Mouse (Mus musculus): ENCODE data around the gene Atxn1. TPM values are rescaled to one million over a fixed set of nuclear protein-coding genes. Genes with fewer than 3 reads are reported as not detected.

The Atxn1 gene
- polyA plus RNA-seq, 1 experiment from 2014 or later = 8.5 TPM

GRCm38 (mm10) chr13:45659813-45660212 is 305.0 kb downstream of the Atxn1 start:
- no peak overlapping the region for H3K27ac ChIP-seq
- no peaks in the 10 kb centered on the region for H3K27me3 ChIP-seq (replicated peaks)
- no peaks in the 10 kb centered on the region for H3K36me3 ChIP-seq
- H3K4me1 ChIP-seq = no peaks in the 10 kb centered on the region; the same call in 1 of the 2 replicates
- WGBS = 80% methylated on average over 4 of the region's 4 CpGs
- no peak for ATAC-seq (ENCODE audit: insufficient read depth, low FRiP score, low read depth)
- no peak overlapping the region for H3K4me3 ChIP-seq (replicated peaks)
- no peak overlapping the region for H3K9ac ChIP-seq
- H3K9me3 ChIP-seq = no peaks in the 10 kb centered on the region
- H3K4me2 ChIP-seq = no peak overlapping the region

GRCm38 (mm10) chr13:45658343-45658742 is 306.5 kb downstream of the Atxn1 start:
- H3K4me3 ChIP-seq (replicated peaks) = no peak overlapping the region
- WGBS = 86% methylated on average over 5 of the region's 5 CpGs
- no peaks in the 10 kb centered on the region; the same call in 1 of the 2 replicates for H3K4me1 ChIP-seq
- H3K9me3 ChIP-seq = no peaks in the 10 kb centered on the region
- no peak overlapping the region for H3K4me2 ChIP-seq
- H3K9ac ChIP-seq = no peak overlapping the region
- no peak for ATAC-seq (ENCODE audit: insufficient read depth, low FRiP score, low read depth)
- no peaks in the 10 kb centered on the region for H3K36me3 ChIP-seq
- no peaks in the 10 kb centered on the region for H3K27me3 ChIP-seq (replicated peaks)
- no peak overlapping the region for H3K27ac ChIP-seq

GRCm38 (mm10) chr13:45657176-45657575 is 307.6 kb downstream of the Atxn1 start:
- ATAC-seq (ENCODE audit: insufficient read depth, low FRiP score, low read depth) = no peak
- no peaks in the 10 kb centered on the region for H3K36me3 ChIP-seq
- WGBS = 94% methylated on average over 1 of the region's 1 CpGs

GRCm38 (mm10) chr13:45651652-45652241 is 313.1 kb downstream of the Atxn1 start:
- Histone ChIP-seq H3K27me3 (replicated peaks) (no peaks in the 10 kb centered on the region), H3K4me3 (replicated peaks) (no peak overlapping the region), H3K4me2 (no peak overlapping the region), H3K27ac (no peak overlapping the region), H3K36me3 (no peaks in the 10 kb centered on the region), H3K4me1 (no peaks in the 10 kb centered on the region), H3K9ac (no peak overlapping the region), H3K9me3 (no peaks in the 10 kb centered on the region)
- no peak for ATAC-seq (ENCODE audit: insufficient read depth, low FRiP score, low read depth)
- WGBS = 78% methylated on average over 10 of the region's 10 CpGs

More at GRCm38 (mm10) chr13:45657176-45657575, 307.6 kb downstream of the Atxn1 start:
- no peak overlapping the region for H3K27ac ChIP-seq
- H3K9ac ChIP-seq = no peak overlapping the region
- no peaks in the 10 kb centered on the region; the same call in 1 of the 2 replicates for H3K4me1 ChIP-seq
- H3K4me2 ChIP-seq = no peak overlapping the region
- H3K4me3 ChIP-seq (replicated peaks) = no peak overlapping the region
- H3K9me3 ChIP-seq = no peaks in the 10 kb centered on the region
- H3K27me3 ChIP-seq (replicated peaks) = no peaks in the 10 kb centered on the region

- no peaks in the 10 kb centered on the region for H3K36me3 ChIP-seq
- H3K9me3 ChIP-seq = no peaks in the 10 kb centered on the region
- no peak for ATAC-seq (ENCODE audit: insufficient read depth, low FRiP score, low read depth)
- H3K4me1 ChIP-seq = no peaks in the 10 kb centered on the region
- no peak overlapping the region for H3K27ac ChIP-seq
- H3K4me2 ChIP-seq = no peak overlapping the region
- H3K27me3 ChIP-seq (replicated peaks) = no peaks in the 10 kb centered on the region
- no peak overlapping the region for H3K4me3 ChIP-seq (replicated peaks)
- WGBS = 59% methylated on average over 4 of the region's 4 CpGs
- no peak overlapping the region for H3K9ac ChIP-seq
These were observed 315.5 kb downstream of the Atxn1 start for GRCm38 (mm10) chr13:45649197-45649812.

- no peak overlapping the region for H3K4me3 ChIP-seq (replicated peaks)
- H3K4me1 ChIP-seq = no peaks in the 10 kb centered on the region
- H3K27ac ChIP-seq = no peak overlapping the region
- no peak overlapping the region for H3K9ac ChIP-seq
- no peaks in the 10 kb centered on the region for H3K27me3 ChIP-seq (replicated peaks)
- no peak overlapping the region for H3K4me2 ChIP-seq
- no peaks in the 10 kb centered on the region for H3K9me3 ChIP-seq
- 62% methylated on average over 6 of the region's 6 CpGs for WGBS
- no peak for ATAC-seq (ENCODE audit: insufficient read depth, low FRiP score, low read depth)
- no peaks in the 10 kb centered on the region for H3K36me3 ChIP-seq
These were observed 320.9 kb downstream of the Atxn1 start for GRCm38 (mm10) chr13:45643780-45644395.

- WGBS = 69% methylated on average over 7 of the region's 7 CpGs
- Histone ChIP-seq H3K4me2 (no peak overlapping the region), H3K4me1 (no peaks in the 10 kb centered on the region), H3K36me3 (no peaks in the 10 kb centered on the region), H3K27ac (no peak overlapping the region), H3K4me3 (replicated peaks) (no peak overlapping the region), H3K9me3 (no peaks in the 10 kb centered on the region), H3K9ac (no peak overlapping the region), H3K27me3 (replicated peaks) (no peaks in the 10 kb centered on the region)
- ATAC-seq (ENCODE audit: insufficient read depth, low FRiP score, low read depth) = no peak
These were observed 321.9 kb downstream of the Atxn1 start for GRCm38 (mm10) chr13:45642913-45643312.

GRCm38 (mm10) chr13:45640431-45640830 is 324.4 kb downstream of the Atxn1 start:
- Histone ChIP-seq H3K27ac (no peak overlapping the region), H3K9ac (no peak overlapping the region), H3K9me3 (no peaks in the 10 kb centered on the region), H3K4me3 (replicated peaks) (no peak overlapping the region), H3K4me2 (no peak overlapping the region), H3K27me3 (replicated peaks) (no peaks in the 10 kb centered on the region), H3K36me3 (no peaks in the 10 kb centered on the region), H3K4me1 (no peaks in the 10 kb centered on the region)
- 64% methylated on average over 5 of the region's 5 CpGs for WGBS
- ATAC-seq (ENCODE audit: insufficient read depth, low FRiP score, low read depth) = no peak

- no peak for ATAC-seq (ENCODE audit: insufficient read depth, low FRiP score, low read depth)
- H3K4me3 ChIP-seq (replicated peaks) = no peak overlapping the region
- no peak overlapping the region for H3K27ac ChIP-seq
- H3K27me3 ChIP-seq (replicated peaks) = no peaks in the 10 kb centered on the region
- H3K36me3 ChIP-seq = no peaks in the 10 kb centered on the region
- no peaks in the 10 kb centered on the region for H3K9me3 ChIP-seq
- no peak overlapping the region for H3K9ac ChIP-seq
- H3K4me1 ChIP-seq = no peaks in the 10 kb centered on the region
- no peak overlapping the region for H3K4me2 ChIP-seq
- 82% methylated on average over 1 of the region's 1 CpGs for WGBS
These were observed 326.5 kb downstream of the Atxn1 start for GRCm38 (mm10) chr13:45638281-45638680.

GRCm38 (mm10) chr13:45637324-45637723 is 327.5 kb downstream of the Atxn1 start:
- H3K9me3 ChIP-seq = no peaks in the 10 kb centered on the region
- H3K4me1 ChIP-seq = no peaks in the 10 kb centered on the region
- H3K9ac ChIP-seq = no peak overlapping the region
- WGBS = 43% methylated on average over 8 of the region's 8 CpGs
- no peak overlapping the region for H3K27ac ChIP-seq
- H3K27me3 ChIP-seq (replicated peaks) = no peaks in the 10 kb centered on the region
- no peak overlapping the region for H3K4me2 ChIP-seq
- ATAC-seq (ENCODE audit: insufficient read depth, low FRiP score, low read depth) = no peak
- H3K36me3 ChIP-seq = no peaks in the 10 kb centered on the region
- H3K4me3 ChIP-seq (replicated peaks) = no peak overlapping the region

- Histone ChIP-seq H3K4me1 (no peaks in the 10 kb centered on the region), H3K4me3 (replicated peaks) (no peak overlapping the region), H3K27me3 (replicated peaks) (no peaks in the 10 kb centered on the region), H3K4me2 (no peak overlapping the region), H3K9me3 (no peaks in the 10 kb centered on the region), H3K36me3 (no peaks in the 10 kb centered on the region), H3K27ac (no peak overlapping the region), H3K9ac (no peak overlapping the region)
- WGBS = 77% methylated on average over 3 of the region's 3 CpGs
- ATAC-seq (ENCODE audit: insufficient read depth, low FRiP score, low read depth) = no peak
These were observed 328.4 kb downstream of the Atxn1 start for GRCm38 (mm10) chr13:45636435-45636834.

- Histone ChIP-seq H3K9me3 (no peaks in the 10 kb centered on the region), H3K4me3 (replicated peaks) (no peak overlapping the region), H3K9ac (no peak overlapping the region), H3K4me1 (no peaks in the 10 kb centered on the region), H3K4me2 (no peak overlapping the region), H3K27me3 (replicated peaks) (no peaks in the 10 kb centered on the region), H3K36me3 (no peaks in the 10 kb centered on the region), H3K27ac (no peak overlapping the region)
- ATAC-seq (ENCODE audit: insufficient read depth, low FRiP score, low read depth) = no peak
These were observed 330.9 kb downstream of the Atxn1 start for GRCm38 (mm10) chr13:45633918-45634317.

Measured in stomach, embryonic 15.5 days (tissue).